Mouse (Mus musculus) adrenal gland, postnatal 36 days (tissue): ENCODE measurements around the gene Wwp2. TPM values are rescaled to one million over a fixed set of nuclear protein-coding genes. Genes with fewer than 3 reads are reported as not detected.

Experiments
- microRNA-seq: library from miRNA; unstranded; fragments of <30 nt; microRNA quantifications from one replicate; pipeline ENCODE4 v1.2.0, GENCODE M21; 2021
- total RNA-seq, 2 experiments: library from RNA; stranded (reverse); gene quantifications; 2 replicates each; pipeline ENCODE4 v1.2.3; 2021

The Wwp2 gene
- total RNA-seq, 2 experiments from 2014 or later: 32.3 to 43.3 TPM

Small RNAs within 50 kb of the gene (microRNA-seq; reads per million reads assigned to microRNA genes)
- gene Mir140: 1,779 reads per million, percentile 85 among the genes with 10 or more reads in this experiment

Other genes with a start within 250 kb of the Wwp2 start
- 100 to 1,000 TPM; 127 to 137 TPM for gene Nfat5, start 142.9 kb upstream of the Wwp2 start, total RNA-seq
- 1 to 10 TPM; 4.5 to 6.1 TPM for gene Nqo1, start 33.2 kb upstream of the Wwp2 start, total RNA-seq
- gene Nob1, start 11.3 kb upstream of the Wwp2 start, total RNA-seq: 10 to 100 TPM; 28.5 to 35.5 TPM
- 100 to 1,000 TPM; 110 to 119 TPM for gene Psmd7, start 152.1 kb downstream of the Wwp2 start, total RNA-seq